Mouse (Mus musculus) stomach, postnatal 0 days (tissue): Measurements from ENCODE around the gene Trank1. TPM values are rescaled to one million over a fixed set of nuclear protein-coding genes. Genes with fewer than 3 reads are reported as not detected.

Source experiments
- ATAC-seq: fragments of 200-750 bp; cut with Nextera tagmentation; 2 replicates; pipeline ENCODE4 v1.8.0; 2017; ENCODE audit not compliant: low FRiP score, low TSS enrichment
- DNase-seq: peaks from one replicate; pipeline ENCODE4 v3.0.0-alpha.2; 2016; ENCODE audit warnings: low spot score
- H3K27ac ChIP-seq: fragments of 300-500 bp; sonication (generic); replicated peaks from 2 replicates; pipeline ENCODE4 v1.5.1; 2014; ENCODE audit warnings: mild to moderate bottlenecking, control low read depth
- H3K27me3 ChIP-seq: fragments of 300-500 bp; sonication (generic); 2 replicates; pipeline ENCODE4 v1.6.1; 2014; ENCODE audit warnings: low read length; ENCODE audit not compliant: control insufficient read depth, insufficient read depth
- H3K36me3 ChIP-seq: fragments of 300-500 bp; sonication (generic); 2 replicates; pipeline ENCODE4 v1.6.1; 2014; ENCODE audit warnings: low read length, mixed read lengths; ENCODE audit not compliant: control insufficient read depth, insufficient read depth
- H3K4me1 ChIP-seq: fragments of 300-500 bp; sonication (generic); replicated peaks from 2 replicates; pipeline ENCODE4 v1.6.1; 2014; ENCODE audit warnings: antibody characterized with exemption; ENCODE audit not compliant: control insufficient read depth, insufficient read depth
- H3K4me2 ChIP-seq: fragments of 300-500 bp; sonication (generic); replicated peaks from 2 replicates; pipeline ENCODE4 v1.6.1; 2014; ENCODE audit warnings: low read depth, mild to moderate bottlenecking, control low read depth, moderate library complexity
- H3K4me3 ChIP-seq: fragments of 300-500 bp; sonication (generic); 2 replicates; pipeline ENCODE4 v1.5.1; 2014; ENCODE audit warnings: low read depth, low read length, control low read depth
- H3K9ac ChIP-seq: fragments of 300-500 bp; sonication (generic); 2 replicates; pipeline ENCODE4 v1.6.1; 2014; ENCODE audit warnings: mild to moderate bottlenecking, low read length, control low read depth, mixed read lengths
- H3K9me3 ChIP-seq: fragments of 300-500 bp; sonication (generic); 2 replicates; pipeline ENCODE4 v1.6.1; 2016; ENCODE audit warnings: low read length; ENCODE audit not compliant: control insufficient read depth
- CTCF ChIP-seq: IDR thresholded peaks from 2 replicates; pipeline ENCODE4 v1.5.1; 2016; ENCODE audit warnings: antibody characterized with exemption, low read depth, mild to moderate bottlenecking, moderate library complexity
- EP300 ChIP-seq: optimal IDR thresholded peaks from 2 replicates; pipeline ENCODE3; 2016; ENCODE audit warnings: antibody characterized with exemption
- WGBS: fragments of 180-500 bp; shearing (Covaris S2); extraction: QIAGEN DNeasy Blood & Tissue Kit; methylation state at CpG from one replicate; pipeline ENCODE4 v1.1.7; 2014; 5-methylcytosine and 5-hydroxymethylcytosine counted together
- polyA plus RNA-seq: library from polyadenylated mRNA; unstranded; fragments of >200 nt; fragmentation: Nextera tagmentation; extraction: Ambion mirVana; gene quantifications from 2 replicates; pipeline ENCODE4 v1.2.1, GENCODE M21; 2015

Gene Trank1
- polyA plus RNA-seq, 1 experiment from 2014 or later, result 0.16 TPM

- no peak overlapping the region for H3K9ac ChIP-seq
- H3K27ac ChIP-seq, result no peak overlapping the region
- WGBS, result 82% methylated on average over 7 of the region's 7 CpGs
- ATAC-seq, result no peak
- H3K36me3 ChIP-seq, result no peaks in the 10 kb centered on the region
- H3K4me3 ChIP-seq, result no peak overlapping the region
- no peaks in the 10 kb centered on the region for H3K9me3 ChIP-seq
- TF ChIP-seq CTCF (no peak), EP300 (no peak)
- H3K4me1 ChIP-seq, result no peaks in the 10 kb centered on the region; the same call in 1 of the 2 replicates
- no peak for DNase-seq
- H3K27me3 ChIP-seq, result peaks cover 4% of the 10 kb centered on the region; the same call in 1 of the 2 replicates
- H3K4me2 ChIP-seq, result no peak overlapping the region
Measured at GRCm38 (mm10) chr9:111306142-111306541, 5.4 kb upstream of the Trank1 start.

DNA sequence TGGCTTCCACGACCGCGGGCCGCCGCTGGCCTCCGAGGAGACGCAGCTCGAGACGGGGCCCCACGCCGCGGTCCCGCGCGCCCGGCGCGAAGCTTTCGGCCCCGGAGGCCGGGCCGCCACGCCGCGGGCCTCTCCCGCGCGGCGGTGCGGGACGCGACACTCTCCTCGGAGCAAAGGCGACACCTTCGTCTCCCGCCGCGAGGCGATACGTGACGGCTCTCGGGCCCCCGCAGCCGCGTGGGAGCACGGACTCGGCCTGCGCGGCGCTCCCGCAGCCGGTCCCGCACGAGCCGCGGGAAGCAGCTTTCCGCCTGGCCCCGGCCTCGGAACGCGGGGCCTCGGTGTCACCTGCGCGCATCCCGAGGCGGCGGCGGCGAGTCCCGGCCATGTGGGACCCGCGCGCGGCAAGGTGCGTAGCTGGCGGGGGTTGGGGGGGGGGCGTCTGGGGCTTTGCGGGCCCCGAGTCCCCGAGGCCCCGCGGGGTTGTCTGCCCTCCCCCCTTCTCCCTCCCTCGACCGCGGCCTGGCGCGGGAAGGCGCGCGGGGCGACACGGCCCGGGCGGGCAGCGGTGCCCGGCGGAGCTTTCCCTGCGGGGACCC is 403 bp downstream of the Trank1 start:
- H3K27me3 ChIP-seq, result peaks cover 13% of the 10 kb centered on the region; the same call in 1 of the 2 replicates

GRCm38 (mm10) chr9:111312442-111313141 is 1.1 kb downstream of the Trank1 start:
- peaks cover 4% of the 10 kb centered on the region for H3K4me1 ChIP-seq
- H3K27ac ChIP-seq, result no peak overlapping the region
- peak overlapping the region; percentile 45 for H3K9ac ChIP-seq
- under 1% methylated on average over 40 of the region's 59 CpGs for WGBS
- H3K36me3 ChIP-seq, result no peaks in the 10 kb centered on the region
- ATAC-seq (peak; percentile 29; the same call in 1 of the 2 replicates), DNase-seq (peak; percentile 23)
- H3K27me3 ChIP-seq, result peaks cover 13% of the 10 kb centered on the region; the same call in 1 of the 2 replicates
- no peaks in the 10 kb centered on the region for H3K9me3 ChIP-seq
- peak overlapping the region; percentile 70 for H3K4me2 ChIP-seq
- H3K4me3 ChIP-seq, result peak overlapping the region; percentile 44
- TF ChIP-seq CTCF (no peak), EP300 (no peak)

More for the DNA sequence above, 403 bp downstream of the Trank1 start:
- TF ChIP-seq EP300 (no peak), CTCF (no peak)
- WGBS, result 2% methylated on average over 26 of the region's 98 CpGs
- DNase-seq, result no peak
- Histone ChIP-seq H3K4me2 (peak overlapping the region; percentile 70), H3K36me3 (no peaks in the 10 kb centered on the region), H3K4me1 (peaks cover 4% of the 10 kb centered on the region), H3K27ac (no peak overlapping the region), H3K9me3 (no peaks in the 10 kb centered on the region), H3K4me3 (peak overlapping the region; percentile 44), H3K9ac (peak overlapping the region; percentile 45)
- ATAC-seq, result 0 out of 2 replicates have a peak, but pooled peaks have one; percentile 21

DNA sequence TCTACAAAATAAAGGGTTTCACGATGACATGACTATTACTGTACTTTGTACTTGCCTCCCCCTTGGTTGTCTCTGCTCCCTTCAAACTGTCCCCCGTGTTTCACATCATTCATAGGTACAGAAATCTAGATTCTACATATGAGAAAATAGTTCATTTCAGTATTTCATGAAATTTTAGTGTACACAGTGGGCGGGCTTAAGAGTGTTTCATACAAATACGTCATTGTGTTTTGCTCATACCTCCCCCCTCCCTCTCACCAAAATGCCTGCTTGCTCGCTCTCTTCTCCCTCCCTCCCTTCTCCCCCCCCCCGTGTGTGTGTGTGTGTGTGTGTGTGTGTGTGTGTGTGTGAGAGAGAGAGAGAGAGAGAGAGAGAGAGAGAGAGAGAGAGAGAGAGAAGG is 1.8 kb downstream of the Trank1 start:
- Histone ChIP-seq H3K4me2 (no peak overlapping the region), H3K27ac (no peak overlapping the region), H3K9me3 (no peaks in the 10 kb centered on the region), H3K9ac (no peak overlapping the region), H3K36me3 (no peaks in the 10 kb centered on the region), H3K27me3 (peaks cover 13% of the 10 kb centered on the region; the same call in 1 of the 2 replicates), H3K4me1 (peaks cover 4% of the 10 kb centered on the region), H3K4me3 (no peak overlapping the region)
- ATAC-seq (no peak), DNase-seq (no peak)
- 23% methylated on average over 5 of the region's 6 CpGs for WGBS
- TF ChIP-seq EP300 (no peak), CTCF (no peak)

GRCm38 (mm10) chr9:111313793-111314192 is 2.3 kb downstream of the Trank1 start:
- H3K36me3 ChIP-seq, result no peaks in the 10 kb centered on the region
- TF ChIP-seq CTCF, result no peak
- no peak for TF ChIP-seq EP300
- DNase-seq (no peak), ATAC-seq (no peak)
- no peak overlapping the region for H3K4me3 ChIP-seq
- no peak overlapping the region for H3K9ac ChIP-seq
- H3K4me2 ChIP-seq, result no peak overlapping the region
- no peaks in the 10 kb centered on the region for H3K9me3 ChIP-seq
- H3K27ac ChIP-seq, result no peak overlapping the region
- H3K27me3 ChIP-seq, result peaks cover 13% of the 10 kb centered on the region; the same call in 1 of the 2 replicates
- WGBS, result 27% methylated on average over 5 of the region's 5 CpGs
- H3K4me1 ChIP-seq, result peaks cover 4% of the 10 kb centered on the region

DNA sequence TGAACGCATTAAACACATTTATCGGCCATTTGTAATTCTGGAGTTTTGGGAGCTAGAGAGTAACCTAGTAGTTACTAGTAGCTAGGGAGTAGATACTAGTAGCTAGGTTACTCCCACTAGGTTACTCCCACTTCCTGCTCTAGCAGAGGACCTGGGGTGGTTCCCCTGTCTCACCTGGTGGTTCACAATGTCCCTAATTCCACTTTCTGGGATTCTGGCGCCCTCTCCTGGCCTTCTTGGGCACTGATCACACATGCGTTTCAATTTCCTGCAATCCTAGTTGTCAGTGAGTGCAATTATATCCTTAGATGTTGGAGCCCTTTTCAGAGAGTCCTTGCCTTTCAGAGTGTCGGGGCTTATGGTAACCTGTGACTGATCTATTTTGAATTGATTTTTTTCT is 2.7 kb downstream of the Trank1 start:
- H3K27me3 ChIP-seq, result peaks cover 13% of the 10 kb centered on the region; the same call in 1 of the 2 replicates
- DNase-seq (peak; percentile 76), ATAC-seq (peak; percentile 54; the same call in 1 of the 2 replicates)

More for the DNA sequence above, 2.7 kb downstream of the Trank1 start:
- H3K4me3 ChIP-seq, result no peak overlapping the region
- H3K36me3 ChIP-seq, result no peaks in the 10 kb centered on the region
- no peak overlapping the region for H3K9ac ChIP-seq
- peaks cover 4% of the 10 kb centered on the region for H3K4me1 ChIP-seq
- WGBS, result 33% methylated on average over 5 of the region's 5 CpGs
- H3K9me3 ChIP-seq, result no peaks in the 10 kb centered on the region
- TF ChIP-seq CTCF (peak; percentile 85), EP300 (no peak)
- H3K4me2 ChIP-seq, result no peak overlapping the region
- no peak overlapping the region for H3K27ac ChIP-seq
